Mouse (Mus musculus) spleen, postnatal 4 days (tissue): ENCODE results near the gene Rpa3.

ENCODE experiments used
- DNase-seq, 2 experiments: peaks; one replicate each; pipeline ENCODE4 v3.0.0; 2022; ENCODE audit warnings: low spot score in 2 of 2

Rpa3 gene

GRCm38 (mm10) chr6:8259004-8259666 is at the start of gene Rpa3, which contains the start of the genes Umad1 and Gm45062:
Gene Rpa3, minus strand, starts transcription at chr6:8259173.
Gene Umad1, plus strand, starts transcription at chr6:8259288.
Gene Gm45062, plus strand, starts transcription at chr6:8259450.
- DNase-seq = peak; percentile 95 to 97

DNA sequence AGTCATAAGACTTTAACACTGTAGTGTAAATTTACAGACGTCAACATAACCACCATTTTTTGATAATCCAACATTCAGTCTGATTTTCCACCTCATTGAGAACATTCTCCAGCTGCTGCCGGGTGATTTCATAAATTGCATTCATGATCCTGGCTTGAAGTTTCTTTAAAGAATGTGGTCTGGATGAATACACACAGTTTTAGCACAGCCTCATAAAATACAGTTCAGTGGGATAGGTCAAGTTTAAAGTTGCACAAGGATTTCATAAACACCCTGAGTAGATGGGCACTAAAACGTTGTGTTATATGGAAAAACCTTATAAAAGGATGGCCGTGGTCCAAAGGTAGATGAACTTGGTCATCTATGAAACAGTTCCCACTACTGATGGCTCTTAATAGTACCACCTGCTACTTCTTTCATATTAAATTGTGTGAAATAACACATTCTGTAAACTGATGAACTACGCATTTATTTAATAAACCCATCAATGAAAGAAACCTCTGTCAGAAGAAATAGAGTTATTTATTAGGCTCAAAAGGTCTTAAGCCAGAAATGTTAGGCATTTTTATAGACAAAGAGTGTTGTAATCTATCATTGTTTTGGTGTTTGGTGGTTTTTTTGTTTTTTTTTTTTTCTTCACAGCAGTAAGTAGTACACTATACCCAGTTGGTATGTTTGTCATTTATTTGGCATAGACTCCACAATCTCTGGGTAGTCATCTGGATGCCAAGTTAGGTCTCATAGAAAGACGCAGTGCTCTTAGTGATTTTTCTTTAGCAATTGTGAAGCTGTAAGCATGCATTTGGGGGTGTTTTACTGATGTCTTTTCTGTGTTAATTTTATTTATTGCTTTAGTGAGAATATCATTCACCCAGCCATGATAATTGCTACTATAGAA is 49.2 kb upstream of the Rpa3 start:
- DNase-seq = no peak

- no peak for DNase-seq
Observed at GRCm38 (mm10) chr6:8299066-8299863, 40.3 kb upstream of the Rpa3 start.

- DNase-seq = no peak
Observed at GRCm38 (mm10) chr6:8294048-8294784, 35.2 kb upstream of the Rpa3 start.

GRCm38 (mm10) chr6:8288755-8289580 is 30.0 kb upstream of the Rpa3 start:
- DNase-seq = no peak

GRCm38 (mm10) chr6:8286146-8286545 is 27.2 kb upstream of the Rpa3 start:
- no peak for DNase-seq

GRCm38 (mm10) chr6:8285401-8285960 is 26.5 kb upstream of the Rpa3 start:
- no peak for DNase-seq

- DNase-seq = no peak
Observed at GRCm38 (mm10) chr6:8283255-8283654, 24.3 kb upstream of the Rpa3 start.

DNA sequence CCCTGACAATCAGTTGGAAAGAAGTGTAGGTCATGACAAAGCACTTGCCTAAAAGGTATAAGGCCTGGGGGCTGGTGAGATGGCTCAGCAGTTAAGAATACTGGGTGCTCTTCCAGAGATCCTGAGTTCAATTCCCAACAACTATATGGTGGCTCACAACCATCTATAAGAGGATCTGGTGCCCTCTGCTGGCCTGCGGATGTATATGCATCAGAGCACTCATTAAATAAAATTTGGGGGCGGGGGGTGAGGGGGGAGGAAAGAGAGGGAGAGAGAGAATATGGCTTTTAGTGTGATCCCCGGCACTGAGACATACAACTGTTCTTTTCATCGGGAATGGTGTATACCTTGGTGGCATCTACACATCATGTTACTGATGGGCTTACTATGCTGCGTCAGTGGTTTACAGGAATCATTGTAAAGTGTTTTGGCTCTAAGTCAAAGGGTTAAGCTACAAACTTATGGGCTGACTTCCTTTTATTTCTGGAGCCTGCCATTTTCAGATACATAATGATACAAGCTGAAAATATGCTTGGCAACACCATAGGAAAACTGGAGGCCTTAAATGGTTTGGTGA is 19.5 kb upstream of the Rpa3 start:
- DNase-seq = no peak

DNA sequence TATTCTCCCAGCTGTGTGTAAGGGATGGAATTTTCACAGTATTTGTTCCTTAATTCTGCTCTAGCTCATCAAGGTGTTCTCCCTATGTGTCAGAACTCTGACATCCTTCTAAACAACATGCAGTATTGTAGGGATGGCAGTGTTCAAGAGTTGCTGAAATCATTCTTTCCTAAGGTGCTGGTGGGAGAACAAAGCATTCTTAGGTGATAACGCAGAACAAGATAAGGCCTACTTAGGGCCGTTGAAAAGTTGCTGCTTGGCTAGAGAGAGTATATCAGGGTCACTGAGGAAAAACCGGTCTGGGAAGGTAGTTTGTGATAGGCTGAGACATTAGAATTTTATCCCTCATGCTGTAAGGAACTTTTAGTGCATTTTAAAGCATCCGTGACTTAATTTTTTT is 17.5 kb upstream of the Rpa3 start:
- DNase-seq = no peak

- peak; percentile 80 to 82 for DNase-seq
Observed at GRCm38 (mm10) chr6:8275098-8275497, 16.1 kb upstream of the Rpa3 start.

GRCm38 (mm10) chr6:8274387-8275054 is 15.5 kb upstream of the Rpa3 start:
- peak; percentile 69 to 83 for DNase-seq

DNA sequence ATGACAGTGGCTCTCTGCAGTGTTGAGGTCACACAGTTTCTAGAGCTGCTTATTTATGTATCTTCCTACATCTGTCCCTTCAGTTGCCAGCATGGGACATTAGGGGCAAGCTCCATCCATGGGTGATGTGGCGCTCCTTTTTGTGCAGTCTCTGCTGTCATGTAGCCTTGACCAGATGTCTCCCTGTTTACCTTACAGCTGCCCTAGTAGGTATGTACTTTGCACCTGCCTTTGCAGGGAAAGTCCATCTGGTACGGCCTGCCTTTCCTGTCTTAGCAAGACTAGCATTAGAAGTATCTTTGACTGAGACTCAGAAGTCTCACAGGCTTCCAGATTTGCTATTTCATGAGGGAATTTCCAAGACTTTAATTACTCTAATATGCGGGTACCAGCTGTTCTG is 12.1 kb upstream of the Rpa3 start:
- no peak for DNase-seq

- DNase-seq = no peak
Observed at GRCm38 (mm10) chr6:8259667-8260044, 683 bp upstream of the Rpa3 start.

DNA sequence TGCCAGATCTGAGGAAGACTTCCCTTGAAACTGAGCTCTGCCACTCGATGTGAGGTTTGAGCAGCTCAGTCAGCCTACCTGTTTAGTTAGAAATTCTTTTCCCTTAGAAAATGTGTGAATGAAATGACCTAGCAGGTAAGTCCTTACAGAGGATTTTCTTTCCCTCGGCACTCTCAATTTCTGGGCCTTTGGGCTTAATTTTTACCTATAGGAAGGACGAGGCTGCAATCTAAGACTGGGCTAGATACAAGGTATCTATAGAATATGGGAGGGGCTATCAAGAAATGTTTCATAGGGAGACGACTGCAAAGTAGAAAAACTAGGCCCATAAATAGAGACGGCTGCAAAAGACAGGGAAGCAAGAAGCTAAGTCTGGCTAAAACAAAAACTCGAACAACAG is 657 bp downstream of the Rpa3 start:
- DNase-seq = no peak

GRCm38 (mm10) chr6:8228596-8228995 is 30.4 kb downstream of the Rpa3 start:
- DNase-seq = no peak

- no peak for DNase-seq
Observed at GRCm38 (mm10) chr6:8227035-8227434, 31.9 kb downstream of the Rpa3 start.

DNA sequence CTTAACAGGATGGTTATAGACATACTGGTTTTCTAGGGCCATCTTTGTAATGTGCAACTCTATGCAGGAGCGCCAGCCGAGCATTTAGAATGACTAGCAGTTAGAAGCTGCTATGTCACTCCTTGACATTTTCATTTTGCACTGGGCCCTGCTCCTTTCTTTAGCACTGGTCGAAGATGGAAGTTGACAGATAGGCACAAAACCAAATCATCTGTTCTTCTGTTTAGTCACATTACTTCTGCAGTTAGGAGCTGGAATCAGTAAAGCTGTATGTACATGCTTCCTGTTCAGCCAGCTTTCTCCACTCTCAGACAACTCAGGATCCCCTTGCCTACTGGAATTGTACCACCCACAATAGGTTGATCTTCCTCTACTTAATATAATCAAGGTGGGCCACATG is 48.3 kb downstream of the Rpa3 start:
- DNase-seq = no peak

GRCm38 (mm10) chr6:8209866-8210186 is 49.1 kb downstream of the Rpa3 start:
- no peak for DNase-seq
